Mouse (Mus musculus) left cerebral cortex, postnatal 36 days (tissue): ENCODE measurements around the gene Syngr4. TPM values are rescaled to one million over a fixed set of nuclear protein-coding genes. Genes with fewer than 3 reads are reported as not detected.

ENCODE experiments used
- total RNA-seq, 2 experiments: library from RNA; stranded (reverse); gene quantifications; 2 replicates each; pipeline ENCODE4 v1.2.3; 2021

Gene Syngr4
- total RNA-seq, 2 experiments from 2014 or later, result not detected

Other genes with a start within 250 kb of the Syngr4 start
- under 1 TPM in 1 of 2 experiments, not detected in 1; 0.63 TPM for gene Fut2, start 230.3 kb downstream of the Syngr4 start, total RNA-seq
- 1 to 10 TPM; 4.2 to 5.7 TPM for gene Ntn5, start 212.7 kb downstream of the Syngr4 start, total RNA-seq
- under 1 TPM; 0.37 to 0.48 TPM for gene Sec1, start 202.3 kb downstream of the Syngr4 start, total RNA-seq
- 100 to 1,000 TPM; 209 to 228 TPM for gene Car11, start 196.9 kb downstream of the Syngr4 start, total RNA-seq
- gene Dbp, start 191.6 kb downstream of the Syngr4 start, total RNA-seq, result 100 to 1,000 TPM; 128 to 138 TPM
- gene Rpl18, start 181.3 kb downstream of the Syngr4 start, total RNA-seq, result 100 to 1,000 TPM; 284 to 337 TPM
- 10 to 100 TPM; 29.9 to 30.0 TPM for gene Sphk2, start 178.7 kb downstream of the Syngr4 start, total RNA-seq
- not detected for gene Fam83e, start 175.5 kb downstream of the Syngr4 start, total RNA-seq
- not detected for gene Spaca4, start 170.9 kb downstream of the Syngr4 start, total RNA-seq
- 100 to 1,000 TPM; 225 to 267 TPM for gene Lmtk3, start 113.0 kb downstream of the Syngr4 start, total RNA-seq
- 10 to 100 TPM; 11.4 to 13.8 TPM for gene Sult2b1, start 112.0 kb downstream of the Syngr4 start, total RNA-seq
- gene Cyth2, start 82.1 kb downstream of the Syngr4 start, total RNA-seq, result 100 to 1,000 TPM; 199 to 210 TPM
- 1 to 10 TPM; 2.3 to 3.0 TPM for gene Kcnj14, start 71.9 kb downstream of the Syngr4 start, total RNA-seq
- gene Grwd1, start 65.8 kb downstream of the Syngr4 start, total RNA-seq, result 10 to 100 TPM; 19.5 to 21.0 TPM
- 10 to 100 TPM; 71.0 to 80.0 TPM for gene Kdelr1, start 23.9 kb downstream of the Syngr4 start, total RNA-seq
- gene Grin2d, start 18.3 kb downstream of the Syngr4 start, total RNA-seq, result 10 to 100 TPM; 10.2 to 12.3 TPM
- gene Tmem143, start 227 bp upstream of the Syngr4 start, total RNA-seq, result 10 to 100 TPM; 21.8 to 22.0 TPM
- 1 to 10 TPM; 2.9 to 4.1 TPM for gene Emp3, start 24.7 kb upstream of the Syngr4 start, total RNA-seq
- gene Ccdc114, start 27.4 kb upstream of the Syngr4 start, total RNA-seq, result 1 to 10 TPM; 2.3 to 2.9 TPM
- 1 to 10 TPM; 1.6 to 3.8 TPM for gene Abcc6, start 133.6 kb upstream of the Syngr4 start, total RNA-seq
- 100 to 1,000 TPM; 103 to 113 TPM for gene Nomo1, start 137.0 kb upstream of the Syngr4 start, total RNA-seq
- 10 to 100 TPM; 41.3 to 44.6 TPM for gene Kcnj11, start 204.1 kb upstream of the Syngr4 start, total RNA-seq